Mouse (Mus musculus): Measurements from ENCODE around the gene B4galt3. TPM values are rescaled to one million over a fixed set of nuclear protein-coding genes. Genes with fewer than 3 reads are reported as not detected.

Gene B4galt3
- polyA plus RNA-seq (2014; fragmentation: Nextera tagmentation; extraction: Ambion mirVana), result 65.5 and 68.4 TPM in 2 replicates

GRCm38 (mm10) chr1:171269848-171270572 is at the start of gene B4galt3:
Gene B4galt3 (plus strand): TSS chr1:171270328.
- Histone ChIP-seq H3K9ac (ENCODE audit: low read length) (peak within 1 kb of the TSS; percentile 58), H3K4me1 (replicated peaks; ENCODE audit: control insufficient read depth, insufficient read depth, low read length) (peaks cover 7% of the 10 kb centered on the region), H3K4me3 (ENCODE audit: low read depth, low read length) (peak within 1 kb of the TSS; percentile 76), H3K36me3 (ENCODE audit: control insufficient read depth, insufficient read depth, low read length) (peaks cover 31% of the 10 kb centered on the region), H3K27me3 (replicated peaks; ENCODE audit: control insufficient read depth, insufficient read depth, low read length) (no peaks in the 10 kb centered on the region), H3K9me3 (ENCODE audit: control insufficient read depth, low read length) (no peaks in the 10 kb centered on the region), H3K4me2 (ENCODE audit: low read length) (peak within 1 kb of the TSS; percentile 67), H3K27ac (ENCODE audit: low read depth) (peak within 1 kb of the TSS; percentile 12; the same call in 1 of the 2 replicates)
- ATAC-seq (replicated peaks; ENCODE audit: low FRiP score, low TSS enrichment, low read depth) (peak; percentile 96), DNase-seq (ENCODE audit: low spot score) (peak; percentile 99)
- WGBS, result 3% methylated on average over 36 of the region's 36 CpGs

GRCm38 (mm10) chr1:171220871-171221270 is 49.3 kb upstream of the B4galt3 start:
- peaks cover 10% of the 10 kb centered on the region for H3K4me1 ChIP-seq (replicated peaks; ENCODE audit: control insufficient read depth, insufficient read depth, low read length)
- no peak overlapping the region for H3K9ac ChIP-seq (ENCODE audit: low read length)
- H3K27me3 ChIP-seq (replicated peaks; ENCODE audit: control insufficient read depth, insufficient read depth, low read length), result no peaks in the 10 kb centered on the region
- ATAC-seq (replicated peaks; ENCODE audit: low FRiP score, low TSS enrichment, low read depth), result 0 out of 2 replicates have a peak, but pooled peaks have one; percentile 11
- peak; percentile 93 for DNase-seq (ENCODE audit: low spot score)
- H3K4me2 ChIP-seq (ENCODE audit: low read length), result peak overlapping the region; percentile 93
- WGBS, result 9% methylated on average over 10 of the region's 10 CpGs
- peak overlapping the region; percentile 70 for H3K4me3 ChIP-seq (ENCODE audit: low read depth, low read length)
- H3K27ac ChIP-seq (ENCODE audit: low read depth), result no peak overlapping the region
- H3K9me3 ChIP-seq (ENCODE audit: control insufficient read depth, low read length), result no peaks in the 10 kb centered on the region
- peaks cover 17% of the 10 kb centered on the region for H3K36me3 ChIP-seq (ENCODE audit: control insufficient read depth, insufficient read depth, low read length)

- Histone ChIP-seq H3K9ac (ENCODE audit: low read length) (peak overlapping the region; percentile 45), H3K4me3 (ENCODE audit: low read depth, low read length) (peak overlapping the region; percentile 70), H3K36me3 (ENCODE audit: control insufficient read depth, insufficient read depth, low read length) (peaks cover 17% of the 10 kb centered on the region), H3K9me3 (ENCODE audit: control insufficient read depth, low read length) (no peaks in the 10 kb centered on the region), H3K27me3 (replicated peaks; ENCODE audit: control insufficient read depth, insufficient read depth, low read length) (no peaks in the 10 kb centered on the region), H3K4me2 (ENCODE audit: low read length) (peak overlapping the region; percentile 93), H3K27ac (ENCODE audit: low read depth) (no peak overlapping the region), H3K4me1 (replicated peaks; ENCODE audit: control insufficient read depth, insufficient read depth, low read length) (peaks cover 10% of the 10 kb centered on the region)
- ATAC-seq (replicated peaks; ENCODE audit: low FRiP score, low TSS enrichment, low read depth) (peak; percentile 6; the same call in 1 of the 2 replicates), DNase-seq (ENCODE audit: low spot score) (peak; percentile 57)
- WGBS, result 7% methylated on average over 22 of the region's 22 CpGs
Measured at GRCm38 (mm10) chr1:171221281-171222193, 48.6 kb upstream of the B4galt3 start.

- peak; percentile 88 for DNase-seq (ENCODE audit: low spot score)
- Histone ChIP-seq H3K4me2 (ENCODE audit: low read length) (peak within 1 kb of the TSS; percentile 93), H3K4me1 (replicated peaks; ENCODE audit: control insufficient read depth, insufficient read depth, low read length) (peaks cover 10% of the 10 kb centered on the region), H3K36me3 (ENCODE audit: control insufficient read depth, insufficient read depth, low read length) (peaks cover 17% of the 10 kb centered on the region), H3K9me3 (ENCODE audit: control insufficient read depth, low read length) (no peaks in the 10 kb centered on the region), H3K4me3 (ENCODE audit: low read depth, low read length) (peak within 1 kb of the TSS; percentile 70), H3K27ac (ENCODE audit: low read depth) (peak within 1 kb of the TSS; percentile 67), H3K27me3 (replicated peaks; ENCODE audit: control insufficient read depth, insufficient read depth, low read length) (no peaks in the 10 kb centered on the region), H3K9ac (ENCODE audit: low read length) (peak within 1 kb of the TSS; percentile 45)
- WGBS, result 1% methylated on average over 28 of the region's 28 CpGs
- peak; percentile 97 for ATAC-seq (replicated peaks; ENCODE audit: low FRiP score, low TSS enrichment, low read depth)
Measured at GRCm38 (mm10) chr1:171222238-171223155, 47.6 kb upstream of the B4galt3 start, which contains the start of gene Tomm40l. Gene Tomm40l (minus strand): TSS chr1:171222514.

- no peak for ATAC-seq (replicated peaks; ENCODE audit: low FRiP score, low TSS enrichment, low read depth)
- H3K9ac ChIP-seq (ENCODE audit: low read length), result no peak overlapping the region
- WGBS, result 79% methylated on average over 6 of the region's 6 CpGs
Measured at GRCm38 (mm10) chr1:171223168-171223567, 47.0 kb upstream of the B4galt3 start.

GRCm38 (mm10) chr1:171223796-171224195 is 46.3 kb upstream of the B4galt3 start:
- Histone ChIP-seq H3K9me3 (ENCODE audit: control insufficient read depth, low read length) (no peaks in the 10 kb centered on the region), H3K27ac (ENCODE audit: low read depth) (no peak overlapping the region), H3K36me3 (ENCODE audit: control insufficient read depth, insufficient read depth, low read length) (peaks cover 16% of the 10 kb centered on the region), H3K4me2 (ENCODE audit: low read length) (no peak overlapping the region), H3K9ac (ENCODE audit: low read length) (no peak overlapping the region), H3K27me3 (replicated peaks; ENCODE audit: control insufficient read depth, insufficient read depth, low read length) (no peaks in the 10 kb centered on the region), H3K4me1 (replicated peaks; ENCODE audit: control insufficient read depth, insufficient read depth, low read length) (peaks cover 10% of the 10 kb centered on the region), H3K4me3 (ENCODE audit: low read depth, low read length) (no peak overlapping the region)
- ATAC-seq (replicated peaks; ENCODE audit: low FRiP score, low TSS enrichment, low read depth) (no peak), DNase-seq (ENCODE audit: low spot score) (no peak)
- WGBS, result 70% methylated on average over 2 of the region's 2 CpGs

More at GRCm38 (mm10) chr1:171223168-171223567, 47.0 kb upstream of the B4galt3 start:
- peak; percentile 56 for DNase-seq (ENCODE audit: low spot score)
- Histone ChIP-seq H3K36me3 (ENCODE audit: control insufficient read depth, insufficient read depth, low read length) (peaks cover 17% of the 10 kb centered on the region), H3K4me3 (ENCODE audit: low read depth, low read length) (0 out of 2 replicates have a peak overlapping the region, but pooled peaks have one; percentile 70), H3K9me3 (ENCODE audit: control insufficient read depth, low read length) (no peaks in the 10 kb centered on the region), H3K4me2 (ENCODE audit: low read length) (peak overlapping the region; percentile 93), H3K27me3 (replicated peaks; ENCODE audit: control insufficient read depth, insufficient read depth, low read length) (no peaks in the 10 kb centered on the region), H3K27ac (ENCODE audit: low read depth) (peak overlapping the region; percentile 67), H3K4me1 (replicated peaks; ENCODE audit: control insufficient read depth, insufficient read depth, low read length) (peaks cover 10% of the 10 kb centered on the region)

GRCm38 (mm10) chr1:171224857-171225256 is 45.3 kb upstream of the B4galt3 start, which contains the start of gene Apoa2:
Gene Apoa2 (plus strand): TSS chr1:171225054.
- Histone ChIP-seq H3K4me2 (ENCODE audit: low read length) (no peak within 1 kb of the TSS), H3K27ac (ENCODE audit: low read depth) (no peak within 1 kb of the TSS), H3K4me1 (replicated peaks; ENCODE audit: control insufficient read depth, insufficient read depth, low read length) (peaks cover 10% of the 10 kb centered on the region), H3K36me3 (ENCODE audit: control insufficient read depth, insufficient read depth, low read length) (peaks cover 5% of the 10 kb centered on the region), H3K27me3 (replicated peaks; ENCODE audit: control insufficient read depth, insufficient read depth, low read length) (no peaks in the 10 kb centered on the region), H3K4me3 (ENCODE audit: low read depth, low read length) (no peak within 1 kb of the TSS), H3K9me3 (ENCODE audit: control insufficient read depth, low read length) (no peaks in the 10 kb centered on the region), H3K9ac (ENCODE audit: low read length) (no peak within 1 kb of the TSS)
- 53% methylated on average over 5 of the region's 5 CpGs for WGBS
- ATAC-seq (replicated peaks; ENCODE audit: low FRiP score, low TSS enrichment, low read depth) (no peak), DNase-seq (ENCODE audit: low spot score) (no peak)

All from intestine, embryonic 14.5 days (tissue).